Mouse (Mus musculus): ENCODE data around the gene Pknox1. TPM values are rescaled to one million over a fixed set of nuclear protein-coding genes. Genes with fewer than 3 reads are reported as not detected.
"Not testable (repeated sequence)": the region's sequence is repeated elsewhere in the genome, so short reads cannot be mapped to it uniquely, and the experiment has no call there.

Pknox1 gene
- polyA plus RNA-seq, 1 experiment from 2014 or later, result 33.4 TPM

DNA sequence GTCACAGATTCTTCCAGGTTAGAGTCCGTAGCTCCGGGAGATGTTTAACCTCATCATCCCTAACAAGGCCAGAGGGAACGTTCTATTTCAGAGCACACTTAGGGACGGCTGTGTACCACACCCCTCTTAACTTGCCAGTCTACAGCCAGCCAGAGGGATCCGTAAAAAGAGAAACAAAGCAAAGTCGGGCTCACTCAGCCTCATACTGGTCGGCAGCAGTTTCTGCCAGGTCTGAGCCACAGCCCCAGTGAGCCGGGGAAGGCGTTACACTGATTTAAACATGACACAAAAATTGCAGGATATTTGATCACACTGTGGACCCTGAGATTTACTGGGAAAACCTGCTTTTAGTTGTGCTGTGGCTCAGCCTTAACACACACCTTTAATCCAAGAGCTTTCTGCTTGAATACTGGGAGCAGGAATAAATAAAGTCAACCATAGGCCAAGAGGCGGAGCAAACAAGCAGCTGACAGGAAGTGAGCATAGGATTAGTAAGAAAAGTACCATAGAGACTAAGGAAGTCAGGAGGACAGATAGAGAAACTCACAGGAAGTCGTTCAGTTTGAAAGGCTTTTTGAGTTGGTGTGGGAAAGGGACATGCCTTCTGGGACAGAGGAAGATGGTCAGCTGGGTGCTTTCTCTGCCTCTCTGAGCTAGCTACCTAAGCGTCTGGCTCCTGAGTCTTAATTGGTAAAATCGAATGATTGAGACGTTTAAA lies 32.9 kb upstream of the Pknox1 start:
- H3K4me3 ChIP-seq (replicated peaks; ENCODE audit: low read length), result no peak overlapping the region
- H3K27me3 ChIP-seq (ENCODE audit: control insufficient read depth, insufficient read depth, low read length), result no peaks in the 10 kb centered on the region
- peaks cover 15% of the 10 kb centered on the region for H3K36me3 ChIP-seq (ENCODE audit: control insufficient read depth, insufficient read depth, low read length)
- 81% methylated on average over 14 of the region's 14 CpGs for WGBS
- ATAC-seq (ENCODE audit: insufficient read depth, low FRiP score), result no peak
- peak overlapping the region; percentile 46; the same call in 1 of the 2 replicates for H3K27ac ChIP-seq (ENCODE audit: low read length)
- peaks cover 6% of the 10 kb centered on the region; the same call in 1 of the 2 replicates for H3K4me1 ChIP-seq (ENCODE audit: control insufficient read depth, insufficient read depth, low read length)
- H3K9me3 ChIP-seq (replicated peaks; ENCODE audit: control insufficient read depth, low read length), result no peaks in the 10 kb centered on the region
- H3K9ac ChIP-seq (ENCODE audit: low read length), result no peak overlapping the region
- H3K4me2 ChIP-seq (ENCODE audit: low read depth, low read length), result no peak overlapping the region

DNA sequence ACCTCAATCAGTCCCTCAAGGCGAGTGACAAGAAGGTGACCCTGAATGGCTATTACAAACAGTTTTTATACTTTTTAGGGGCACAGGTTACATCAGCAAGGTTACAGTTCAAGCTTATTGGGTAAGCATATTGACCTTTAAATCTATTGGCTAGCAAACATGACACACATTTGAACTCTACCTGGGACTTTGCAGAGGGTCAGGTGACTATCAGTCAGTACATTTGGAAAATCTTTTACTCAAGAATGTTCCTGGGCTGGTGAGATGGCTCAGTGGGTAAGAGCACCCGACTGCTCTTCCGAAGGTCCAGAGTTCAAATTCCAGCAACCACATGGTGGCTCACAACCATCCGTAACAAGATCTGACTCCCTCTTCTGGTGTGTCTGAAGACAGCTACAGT lies 32.2 kb upstream of the Pknox1 start:
- H3K27ac ChIP-seq (ENCODE audit: low read length); H3K27me3 ChIP-seq (ENCODE audit: control insufficient read depth, insufficient read depth, low read length); H3K4me3 ChIP-seq (replicated peaks; ENCODE audit: low read length); H3K9me3 ChIP-seq (replicated peaks; ENCODE audit: control insufficient read depth, low read length); H3K4me1 ChIP-seq (ENCODE audit: control insufficient read depth, insufficient read depth, low read length); H3K4me2 ChIP-seq (ENCODE audit: low read depth, low read length); ATAC-seq (ENCODE audit: insufficient read depth, low FRiP score); H3K9ac ChIP-seq (ENCODE audit: low read length): not testable (repeated sequence)
- peaks cover 11% of the 10 kb centered on the region for H3K36me3 ChIP-seq (ENCODE audit: control insufficient read depth, insufficient read depth, low read length)
- WGBS, result 93% methylated on average over 4 of the region's 4 CpGs

- Histone ChIP-seq H3K4me2 (ENCODE audit: low read depth, low read length) (no peak overlapping the region), H3K9me3 (replicated peaks; ENCODE audit: control insufficient read depth, low read length) (no peaks in the 10 kb centered on the region), H3K4me3 (replicated peaks; ENCODE audit: low read length) (no peak overlapping the region), H3K27me3 (ENCODE audit: control insufficient read depth, insufficient read depth, low read length) (no peaks in the 10 kb centered on the region), H3K27ac (ENCODE audit: low read length) (peak overlapping the region; percentile 63), H3K36me3 (ENCODE audit: control insufficient read depth, insufficient read depth, low read length) (peaks cover 11% of the 10 kb centered on the region), H3K9ac (ENCODE audit: low read length) (no peak overlapping the region), H3K4me1 (ENCODE audit: control insufficient read depth, insufficient read depth, low read length) (peaks cover 6% of the 10 kb centered on the region; the same call in 1 of the 2 replicates)
- WGBS, result 68% methylated on average over 4 of the region's 4 CpGs
- peak; percentile 42; the same call in 1 of the 2 replicates for ATAC-seq (ENCODE audit: insufficient read depth, low FRiP score)
These were observed 29.2 kb upstream of the Pknox1 start for GRCm38 (mm10) chr17:31535358-31535757.

GRCm38 (mm10) chr17:31535871-31536629 lies 28.5 kb upstream of the Pknox1 start:
- peak overlapping the region; percentile 63 for H3K27ac ChIP-seq (ENCODE audit: low read length)
- 26% methylated on average over 8 of the region's 8 CpGs for WGBS
- ATAC-seq (ENCODE audit: insufficient read depth, low FRiP score), result peak; percentile 81

GRCm38 (mm10) chr17:31540101-31540500 lies 24.4 kb upstream of the Pknox1 start:
- Histone ChIP-seq H3K4me2 (ENCODE audit: low read depth, low read length) (no peak overlapping the region), H3K9ac (ENCODE audit: low read length) (no peak overlapping the region), H3K4me1 (ENCODE audit: control insufficient read depth, insufficient read depth, low read length) (peaks cover 20% of the 10 kb centered on the region; the same call in 1 of the 2 replicates), H3K9me3 (replicated peaks; ENCODE audit: control insufficient read depth, low read length) (no peaks in the 10 kb centered on the region), H3K27me3 (ENCODE audit: control insufficient read depth, insufficient read depth, low read length) (no peaks in the 10 kb centered on the region), H3K27ac (ENCODE audit: low read length) (no peak overlapping the region), H3K4me3 (replicated peaks; ENCODE audit: low read length) (no peak overlapping the region), H3K36me3 (ENCODE audit: control insufficient read depth, insufficient read depth, low read length) (no peaks in the 10 kb centered on the region)
- no peak for ATAC-seq (ENCODE audit: insufficient read depth, low FRiP score)
- 48% methylated on average over 3 of the region's 3 CpGs for WGBS

More at GRCm38 (mm10) chr17:31535871-31536629, 28.5 kb upstream of the Pknox1 start:
- Histone ChIP-seq H3K4me1 (ENCODE audit: control insufficient read depth, insufficient read depth, low read length) (peaks cover 9% of the 10 kb centered on the region; the same call in 1 of the 2 replicates), H3K27me3 (ENCODE audit: control insufficient read depth, insufficient read depth, low read length) (no peaks in the 10 kb centered on the region), H3K36me3 (ENCODE audit: control insufficient read depth, insufficient read depth, low read length) (peaks cover 9% of the 10 kb centered on the region), H3K9me3 (replicated peaks; ENCODE audit: control insufficient read depth, low read length) (no peaks in the 10 kb centered on the region), H3K4me3 (replicated peaks; ENCODE audit: low read length) (no peak overlapping the region), H3K9ac (ENCODE audit: low read length) (no peak overlapping the region), H3K4me2 (ENCODE audit: low read depth, low read length) (no peak overlapping the region)

DNA sequence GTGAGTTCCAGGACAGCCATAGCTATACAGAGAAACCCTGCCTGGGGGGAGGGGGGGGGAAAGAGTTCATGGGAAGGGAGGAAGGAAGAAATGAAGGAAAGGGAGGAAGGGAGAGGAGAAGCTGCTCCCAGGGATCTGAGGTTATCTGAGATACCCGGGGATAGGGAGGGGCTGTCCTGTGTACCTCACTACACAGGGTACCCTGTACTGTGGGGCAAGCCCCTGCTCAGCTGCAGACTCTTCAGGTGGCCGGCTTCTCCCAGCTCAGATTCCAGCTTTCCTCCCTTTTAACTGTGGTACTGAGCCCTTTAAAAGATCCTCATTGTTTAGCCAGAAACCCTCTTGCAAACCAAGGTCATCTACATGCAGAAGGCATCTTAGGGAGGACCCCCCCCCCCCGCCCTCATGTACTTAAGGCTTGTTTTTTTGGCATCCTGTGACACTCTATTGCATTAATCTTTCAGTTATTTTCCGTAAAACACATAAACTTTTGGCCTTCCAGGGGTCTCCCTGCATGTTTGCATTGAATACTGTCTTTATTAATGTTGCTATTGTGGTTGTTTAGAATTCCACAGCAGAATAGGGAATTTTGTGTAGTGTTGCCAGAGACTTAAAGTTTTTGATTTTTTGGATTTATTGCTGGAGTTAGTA lies 23.6 kb upstream of the Pknox1 start:
- no peak overlapping the region for H3K4me2 ChIP-seq (ENCODE audit: low read depth, low read length)
- no peaks in the 10 kb centered on the region for H3K36me3 ChIP-seq (ENCODE audit: control insufficient read depth, insufficient read depth, low read length)
- no peaks in the 10 kb centered on the region for H3K9me3 ChIP-seq (replicated peaks; ENCODE audit: control insufficient read depth, low read length)
- no peaks in the 10 kb centered on the region for H3K27me3 ChIP-seq (ENCODE audit: control insufficient read depth, insufficient read depth, low read length)
- ATAC-seq (ENCODE audit: insufficient read depth, low FRiP score), result no peak
- 52% methylated on average over 4 of the region's 4 CpGs for WGBS
- no peak overlapping the region for H3K9ac ChIP-seq (ENCODE audit: low read length)
- peaks cover 14% of the 10 kb centered on the region; the same call in 1 of the 2 replicates for H3K4me1 ChIP-seq (ENCODE audit: control insufficient read depth, insufficient read depth, low read length)
- H3K27ac ChIP-seq (ENCODE audit: low read length), result peak overlapping the region; percentile 16
- no peak overlapping the region for H3K4me3 ChIP-seq (replicated peaks; ENCODE audit: low read length)

GRCm38 (mm10) chr17:31541460-31541831 lies 23.1 kb upstream of the Pknox1 start:
- no peaks in the 10 kb centered on the region for H3K36me3 ChIP-seq (ENCODE audit: control insufficient read depth, insufficient read depth, low read length)
- no peak overlapping the region for H3K4me2 ChIP-seq (ENCODE audit: low read depth, low read length)
- WGBS, result 23% methylated on average over 6 of the region's 6 CpGs
- H3K9me3 ChIP-seq (replicated peaks; ENCODE audit: control insufficient read depth, low read length), result no peaks in the 10 kb centered on the region
- peak overlapping the region; percentile 41 for H3K27ac ChIP-seq (ENCODE audit: low read length)
- H3K27me3 ChIP-seq (ENCODE audit: control insufficient read depth, insufficient read depth, low read length), result no peaks in the 10 kb centered on the region
- peak overlapping the region; percentile 18; the same call in 1 of the 2 replicates for H3K9ac ChIP-seq (ENCODE audit: low read length)
- no peak overlapping the region for H3K4me3 ChIP-seq (replicated peaks; ENCODE audit: low read length)
- 0 out of 2 replicates have a peak, but pooled peaks have one; percentile 26 for ATAC-seq (ENCODE audit: insufficient read depth, low FRiP score)
- H3K4me1 ChIP-seq (ENCODE audit: control insufficient read depth, insufficient read depth, low read length), result peaks cover 14% of the 10 kb centered on the region; the same call in 1 of the 2 replicates

DNA sequence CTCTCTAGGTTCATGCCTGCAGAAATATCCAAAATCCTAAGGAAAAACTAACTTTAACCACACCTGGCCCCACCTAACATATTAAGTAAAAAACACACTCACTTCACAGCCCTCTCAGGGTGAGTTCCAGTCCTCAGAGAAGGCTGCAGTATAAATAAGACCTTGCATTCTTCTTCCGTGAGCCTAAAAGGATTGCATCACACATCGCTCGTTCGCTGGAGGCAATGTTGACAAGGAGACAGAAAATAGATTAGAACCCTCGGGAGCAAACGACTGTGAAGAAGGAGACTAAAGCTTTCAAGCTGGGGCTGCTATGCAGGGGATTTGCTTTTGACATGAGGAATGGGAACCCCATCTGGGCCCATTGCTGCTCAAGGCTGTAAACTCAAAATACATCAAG lies 21.0 kb upstream of the Pknox1 start:
- peaks cover 14% of the 10 kb centered on the region for H3K4me1 ChIP-seq (ENCODE audit: control insufficient read depth, insufficient read depth, low read length)
- H3K9ac ChIP-seq (ENCODE audit: low read length), result no peak overlapping the region
- no peaks in the 10 kb centered on the region for H3K9me3 ChIP-seq (replicated peaks; ENCODE audit: control insufficient read depth, low read length)
- no peak overlapping the region for H3K27ac ChIP-seq (ENCODE audit: low read length)
- no peaks in the 10 kb centered on the region for H3K27me3 ChIP-seq (ENCODE audit: control insufficient read depth, insufficient read depth, low read length)
- no peaks in the 10 kb centered on the region for H3K36me3 ChIP-seq (ENCODE audit: control insufficient read depth, insufficient read depth, low read length)
- no peak overlapping the region for H3K4me3 ChIP-seq (replicated peaks; ENCODE audit: low read length)
- no peak overlapping the region for H3K4me2 ChIP-seq (ENCODE audit: low read depth, low read length)
- WGBS, result 11% methylated on average over 6 of the region's 6 CpGs
- ATAC-seq (ENCODE audit: insufficient read depth, low FRiP score), result no peak
